Mouse (Mus musculus): ENCODE measurements around the gene Cbln3. TPM values are rescaled to one million over a fixed set of nuclear protein-coding genes. Genes with fewer than 3 reads are reported as not detected.

Gene Cbln3
- polyA plus RNA-seq, 1 experiment from 2014 or later = 0.04 TPM

- WGBS = 39% methylated on average over 14 of the region's 14 CpGs
- Histone ChIP-seq H3K27ac (no peak overlapping the region), H3K9me3 (no peaks in the 10 kb centered on the region), H3K36me3 (replicated peaks) (0 out of 2 replicates have a peak, but pooled peaks cover 7% of the 10 kb centered on the region), H3K4me2 (no peak overlapping the region), H3K4me1 (peaks cover 10% of the 10 kb centered on the region), H3K27me3 (no peaks in the 10 kb centered on the region), H3K9ac (no peak overlapping the region), H3K4me3 (replicated peaks) (no peak overlapping the region)
- no peak for ATAC-seq (ENCODE audit: low FRiP score)
Measured at GRCm38 (mm10) chr14:55877469-55878315, 6.5 kb downstream of the Cbln3 start.

- peak overlapping the region; percentile 29; the same call in 1 of the 2 replicates for H3K9ac ChIP-seq
- H3K4me1 ChIP-seq = peaks cover 10% of the 10 kb centered on the region
- peak; percentile 75 for ATAC-seq (ENCODE audit: low FRiP score)
- peak overlapping the region; percentile 42; the same call in 1 of the 2 replicates for H3K27ac ChIP-seq
- H3K4me2 ChIP-seq = peak overlapping the region; percentile 35
- H3K9me3 ChIP-seq = no peaks in the 10 kb centered on the region
- H3K4me3 ChIP-seq (replicated peaks) = peak overlapping the region; percentile 13; the same call in 1 of the 2 replicates
- H3K27me3 ChIP-seq = no peaks in the 10 kb centered on the region
- WGBS = 15% methylated on average over 30 of the region's 30 CpGs
- H3K36me3 ChIP-seq (replicated peaks) = peaks cover 43% of the 10 kb centered on the region
Measured at GRCm38 (mm10) chr14:55873714-55874683, 10.2 kb downstream of the Cbln3 start.

GRCm38 (mm10) chr14:55873242-55873713, 10.9 kb downstream of the Cbln3 start:
- Histone ChIP-seq H3K4me1 (peaks cover 10% of the 10 kb centered on the region), H3K36me3 (replicated peaks) (peaks cover 50% of the 10 kb centered on the region), H3K27ac (0 out of 2 replicates have a peak overlapping the region, but pooled peaks have one; percentile 42), H3K4me2 (peak overlapping the region; percentile 35), H3K27me3 (no peaks in the 10 kb centered on the region), H3K4me3 (replicated peaks) (no peak overlapping the region), H3K9me3 (no peaks in the 10 kb centered on the region), H3K9ac (peak overlapping the region; percentile 29; the same call in 1 of the 2 replicates)
- WGBS = 88% methylated on average over 8 of the region's 8 CpGs
- peak; percentile 12; the same call in 1 of the 2 replicates for ATAC-seq (ENCODE audit: low FRiP score)

GRCm38 (mm10) chr14:55872551-55872950, 11.6 kb downstream of the Cbln3 start:
- no peak overlapping the region for H3K27ac ChIP-seq
- no peaks in the 10 kb centered on the region for H3K9me3 ChIP-seq
- H3K4me2 ChIP-seq = no peak overlapping the region
- ATAC-seq (ENCODE audit: low FRiP score) = no peak
- WGBS = 92% methylated on average over 17 of the region's 17 CpGs
- H3K36me3 ChIP-seq (replicated peaks) = peaks cover 56% of the 10 kb centered on the region
- H3K27me3 ChIP-seq = no peaks in the 10 kb centered on the region
- no peak overlapping the region for H3K4me3 ChIP-seq (replicated peaks)
- no peak overlapping the region for H3K9ac ChIP-seq
- H3K4me1 ChIP-seq = peaks cover 10% of the 10 kb centered on the region

- H3K36me3 ChIP-seq (replicated peaks) = peaks cover 56% of the 10 kb centered on the region
- H3K4me1 ChIP-seq = peaks cover 10% of the 10 kb centered on the region
- H3K9me3 ChIP-seq = no peaks in the 10 kb centered on the region
- ATAC-seq (ENCODE audit: low FRiP score) = no peak
- H3K27me3 ChIP-seq = no peaks in the 10 kb centered on the region
- no peak overlapping the region for H3K4me2 ChIP-seq
- 93% methylated on average over 11 of the region's 12 CpGs for WGBS
- H3K9ac ChIP-seq = no peak overlapping the region
- H3K4me3 ChIP-seq (replicated peaks) = no peak overlapping the region
- no peak overlapping the region for H3K27ac ChIP-seq
Measured at GRCm38 (mm10) chr14:55872039-55872438, 12.2 kb downstream of the Cbln3 start.

GRCm38 (mm10) chr14:55869538-55869937, 14.7 kb downstream of the Cbln3 start:
- 93% methylated on average over 6 of the region's 6 CpGs for whole genome bisulfite sequencing
- H3K9me3 ChIP-seq = no peaks in the 10 kb centered on the region
- H3K27ac ChIP-seq = no peak overlapping the region
- no peak for ATAC-seq (ENCODE audit: low FRiP score)
- no peak overlapping the region for H3K4me2 ChIP-seq
- H3K36me3 ChIP-seq (replicated peaks) = peaks cover 80% of the 10 kb centered on the region
- H3K4me1 ChIP-seq = peaks cover 10% of the 10 kb centered on the region
- H3K27me3 ChIP-seq = no peaks in the 10 kb centered on the region
- no peak overlapping the region for H3K4me3 ChIP-seq (replicated peaks)
- H3K9ac ChIP-seq = no peak overlapping the region

GRCm38 (mm10) chr14:55868230-55869026, 15.8 kb downstream of the Cbln3 start:
- H3K9me3 ChIP-seq = no peaks in the 10 kb centered on the region
- ATAC-seq (ENCODE audit: low FRiP score) = no peak
- 92% methylated on average over 14 of the region's 14 CpGs for WGBS
- H3K36me3 ChIP-seq (replicated peaks) = peaks cover 90% of the 10 kb centered on the region
- peaks cover 6% of the 10 kb centered on the region for H3K4me1 ChIP-seq
- H3K4me3 ChIP-seq (replicated peaks) = no peak overlapping the region
- no peak overlapping the region for H3K27ac ChIP-seq
- H3K9ac ChIP-seq = no peak overlapping the region
- H3K4me2 ChIP-seq = no peak overlapping the region
- no peaks in the 10 kb centered on the region for H3K27me3 ChIP-seq

GRCm38 (mm10) chr14:55866962-55867361, 17.2 kb downstream of the Cbln3 start:
- H3K9ac ChIP-seq = no peak overlapping the region
- no peaks in the 10 kb centered on the region for H3K9me3 ChIP-seq
- H3K27ac ChIP-seq = no peak overlapping the region
- H3K4me2 ChIP-seq = no peak overlapping the region
- WGBS = 40% methylated on average over 4 of the region's 4 CpGs
- ATAC-seq (ENCODE audit: low FRiP score) = no peak
- peaks cover 83% of the 10 kb centered on the region for H3K36me3 ChIP-seq (replicated peaks)
- H3K4me1 ChIP-seq = peaks cover 9% of the 10 kb centered on the region
- H3K4me3 ChIP-seq (replicated peaks) = no peak overlapping the region
- H3K27me3 ChIP-seq = no peaks in the 10 kb centered on the region

- 29% methylated on average over 7 of the region's 7 CpGs for WGBS
- Histone ChIP-seq H3K4me1 (peaks cover 20% of the 10 kb centered on the region), H3K9me3 (no peaks in the 10 kb centered on the region), H3K4me2 (no peak overlapping the region), H3K4me3 (replicated peaks) (no peak overlapping the region), H3K27ac (0 out of 2 replicates have a peak overlapping the region, but pooled peaks have one; percentile 8), H3K36me3 (replicated peaks) (peaks cover 54% of the 10 kb centered on the region), H3K9ac (no peak overlapping the region), H3K27me3 (no peaks in the 10 kb centered on the region)
- ATAC-seq (ENCODE audit: low FRiP score) = peak; percentile 64; the same call in 1 of the 2 replicates
Measured at GRCm38 (mm10) chr14:55863773-55864172, 20.4 kb downstream of the Cbln3 start.

- 89% methylated on average over 10 of the region's 10 CpGs for WGBS
- H3K36me3 ChIP-seq (replicated peaks) = peaks cover 47% of the 10 kb centered on the region
- no peak overlapping the region for H3K9ac ChIP-seq
- ATAC-seq (ENCODE audit: low FRiP score) = no peak
- H3K4me3 ChIP-seq (replicated peaks) = no peak overlapping the region
- 0 out of 2 replicates have a peak overlapping the region, but pooled peaks have one; percentile 8 for H3K27ac ChIP-seq
- no peaks in the 10 kb centered on the region for H3K27me3 ChIP-seq
- H3K4me1 ChIP-seq = peaks cover 21% of the 10 kb centered on the region
- no peak overlapping the region for H3K4me2 ChIP-seq
- H3K9me3 ChIP-seq = no peaks in the 10 kb centered on the region
Measured at GRCm38 (mm10) chr14:55862970-55863369, 21.2 kb downstream of the Cbln3 start.

GRCm38 (mm10) chr14:55862186-55862585, 22.0 kb downstream of the Cbln3 start:
- H3K4me1 ChIP-seq = peaks cover 27% of the 10 kb centered on the region
- no peak overlapping the region for H3K4me2 ChIP-seq
- H3K27me3 ChIP-seq = no peaks in the 10 kb centered on the region
- H3K9ac ChIP-seq = no peak overlapping the region
- WGBS = 80% methylated on average over 6 of the region's 6 CpGs
- no peaks in the 10 kb centered on the region for H3K9me3 ChIP-seq
- H3K4me3 ChIP-seq (replicated peaks) = no peak overlapping the region
- H3K27ac ChIP-seq = no peak overlapping the region
- ATAC-seq (ENCODE audit: low FRiP score) = no peak
- peaks cover 49% of the 10 kb centered on the region for H3K36me3 ChIP-seq (replicated peaks)
